Mouse (Mus musculus) liver, postnatal 0 days (tissue): ENCODE measurements around the gene Gm13539.

Experiments used
- CTCF ChIP-seq: sonication (generic); IDR thresholded peaks from 2 replicates; pipeline ENCODE4 v1.5.1; 2016; ENCODE audit warnings: antibody characterized with exemption, low read depth
- EP300 ChIP-seq: IDR thresholded peaks from 2 replicates; pipeline ENCODE4 v1.6.1; 2016; ENCODE audit warnings: antibody characterized with exemption, low read depth, mild to moderate bottlenecking

GRCm38 (mm10) chr2:25836291-25836690 lies 54.2 kb downstream of the Gm13539 start:
- TF ChIP-seq CTCF (peak; percentile 90), EP300 (no peak)
